8 mouse cellular contexts compared by ENCODE assay signal in the genomic region with DNA sequence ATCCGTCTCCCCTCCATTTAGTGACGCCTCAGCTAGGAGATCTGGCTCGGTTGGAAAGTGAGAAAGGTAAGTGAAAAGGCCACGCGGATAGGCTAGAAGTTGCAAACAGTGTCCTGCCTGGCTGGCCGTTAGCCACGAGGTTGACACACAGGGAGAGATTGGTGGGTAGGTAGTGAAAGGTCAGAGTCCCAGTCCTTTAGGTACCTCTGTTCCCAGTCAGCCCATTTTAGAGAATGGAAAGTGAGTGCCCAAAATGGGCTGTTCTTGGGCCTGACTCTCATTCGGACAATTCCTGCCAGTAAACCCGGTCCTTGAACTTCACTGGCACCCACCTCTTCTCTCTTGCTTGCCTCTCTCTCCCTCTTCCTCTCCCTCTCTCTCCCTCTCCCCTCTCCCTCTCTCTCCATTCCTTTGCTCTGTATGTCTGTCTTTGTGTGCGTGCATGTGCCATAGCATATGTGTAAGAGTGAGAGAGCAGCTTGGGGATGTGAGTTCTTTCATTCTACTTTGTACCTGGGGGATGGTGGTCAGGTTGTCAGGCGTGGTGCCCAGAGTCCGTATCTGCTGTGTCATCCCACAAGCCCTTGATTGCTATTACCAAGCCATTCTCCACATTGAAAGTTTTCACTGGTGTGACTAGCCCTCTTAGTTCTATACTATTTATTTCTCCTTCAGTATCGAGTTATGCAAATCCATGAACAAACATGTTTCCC. TPM values are rescaled to one million over a fixed set of nuclear protein-coding genes. Genes with fewer than 3 reads are reported as not detected.
A peak's percentile ranks its signal among the peaks of the same experiment; 100 is the strongest.
DNase-seq lines count a peak whose midpoint lies in the region; ATAC-seq and TF ChIP-seq lines count a peak whose summit lies in the region.

A gene (minus strand): TSS at position 4 of the 713 bp plus-strand sequence.

- peaks cover 14% of the 10 kb centered on the region for H3K36me3 ChIP-seq in hindbrain, postnatal 0 days (ENCODE audit: insufficient read depth, low read length)
- H3K36me3 ChIP-seq in liver, postnatal 0 days (replicated peaks; ENCODE audit: insufficient read depth, low read length), result 0 out of 2 replicates have a peak, but pooled peaks cover 4% of the 10 kb centered on the region

- no peak for DNase-seq in left cerebral cortex, adult 2 months (ENCODE audit: extremely low spot score in 1 of 2, low spot score in 2 of 2)
- no peak for DNase-seq in left cerebral cortex, adult 11 months (ENCODE audit: low spot score)
- no peak for DNase-seq in adrenal gland, postnatal 14 days
- peak; percentile 41 for DNase-seq in gastrocnemius, adult 2 months
- no peak for DNase-seq in hindbrain, postnatal 0 days (ENCODE audit: low spot score)
- DNase-seq in liver, postnatal 0 days, result peak; percentile 39
- no peak for DNase-seq in natural killer cell, adult 2 months (ENCODE audit: low spot score in 2 of 2)
- no peak for DNase-seq in embryo, embryonic 10 days (ENCODE audit: low spot score)

- intact Hi-C loops in left cerebral cortex, adult 2 months (cut with DNase I), result no loop called here
- intact Hi-C loops in gastrocnemius, adult 2 months (cut with DNase I), result no loop called here

- TF ChIP-seq CTCF in left cerebral cortex, adult 2 months (IDR thresholded peaks at IDR 0.05), result no peak
- no peak for TF ChIP-seq CTCF in gastrocnemius, adult 2 months (IDR thresholded peaks at IDR 0.05)
- no peak; the same call in 1 of the 2 replicates for TF ChIP-seq CTCF in hindbrain, postnatal 0 days (IDR thresholded peaks at IDR 0.05; ENCODE audit: low read depth)
- TF ChIP-seq CTCF in liver, postnatal 0 days (IDR thresholded peaks at IDR 0.05; ENCODE audit: low read depth), result no peak

- no peak; the same call in 1 of the 2 replicates for ATAC-seq in hindbrain, postnatal 0 days
- ATAC-seq in liver, postnatal 0 days, result peak; percentile 58

- peak within 1 kb of the TSS; percentile 87 for H3K27ac ChIP-seq in left cerebral cortex, adult 2 months
- peak within 1 kb of the TSS; percentile 95 for H3K27ac ChIP-seq in gastrocnemius, adult 2 months
- H3K27ac ChIP-seq in hindbrain, postnatal 0 days, result peak within 1 kb of the TSS; percentile 89
- peak within 1 kb of the TSS; percentile 83 for H3K27ac ChIP-seq in liver, postnatal 0 days (ENCODE audit: low read depth)

- peaks cover 19% of the 10 kb centered on the region for H3K4me1 ChIP-seq in hindbrain, postnatal 0 days (ENCODE audit: insufficient read depth, low read length)
- peaks cover 27% of the 10 kb centered on the region for H3K4me1 ChIP-seq in liver, postnatal 0 days (ENCODE audit: insufficient read depth)

- peak within 1 kb of the TSS; percentile 94 for H3K9ac ChIP-seq in hindbrain, postnatal 0 days (replicated peaks; ENCODE audit: low read length)
- H3K9ac ChIP-seq in liver, postnatal 0 days (replicated peaks), result peak within 1 kb of the TSS; percentile 91

- no peak for TF ChIP-seq EP300 in liver, postnatal 0 days (IDR thresholded peaks at IDR 0.05; ENCODE audit: low read depth)

- no peaks in the 10 kb centered on the region for H3K9me3 ChIP-seq in hindbrain, postnatal 0 days (ENCODE audit: low read length)
- H3K9me3 ChIP-seq in liver, postnatal 0 days (ENCODE audit: low read length), result no peaks in the 10 kb centered on the region

- H3K4me3 ChIP-seq in left cerebral cortex, adult 2 months, result peak within 1 kb of the TSS; percentile 97
- peak within 1 kb of the TSS; percentile 95 for H3K4me3 ChIP-seq in gastrocnemius, adult 2 months
- peak within 1 kb of the TSS; percentile 97 for H3K4me3 ChIP-seq in hindbrain, postnatal 0 days (ENCODE audit: low read length)
- peak within 1 kb of the TSS; percentile 79 for H3K4me3 ChIP-seq in liver, postnatal 0 days (ENCODE audit: low read depth, low read length)

- peak within 1 kb of the TSS; percentile 69 for H3K4me2 ChIP-seq in hindbrain, postnatal 0 days (ENCODE audit: low read depth, low read length)
- peak within 1 kb of the TSS; percentile 92 for H3K4me2 ChIP-seq in liver, postnatal 0 days (ENCODE audit: low read depth, low read length)

- WGBS in hindbrain, postnatal 0 days, result 20% methylated on average over 13 of the region's 13 CpGs
- WGBS in liver, postnatal 0 days (ENCODE audit: insufficient replicate concordance), result 9% methylated on average over 13 of the region's 13 CpGs

- H3K27me3 ChIP-seq in hindbrain, postnatal 0 days (ENCODE audit: insufficient read depth, low read length), result no peaks in the 10 kb centered on the region
- no peaks in the 10 kb centered on the region for H3K27me3 ChIP-seq in liver, postnatal 0 days (ENCODE audit: insufficient read depth, low read length)

RNA-seq across cellular contexts. Expression of the gene that starts here (rescaled TPM):
- total RNA-seq in left cerebral cortex, adult 2 months (2021), result 100 to 1,000 TPM in 1 of 2 experiments, 10 to 100 TPM in 1; 94.8 to 100 TPM
- 118 and 119 TPM in 2 replicates for total RNA-seq in adrenal gland, postnatal 14 days (2021)
- 10 to 100 TPM; 87.8 to 88.4 TPM for total RNA-seq in gastrocnemius, adult 2 months (2021)
- total RNA-seq in hindbrain, postnatal 0 days (2014; rRNA removed), result 61.7 and 77.4 TPM in 2 replicates
- 69.5 and 70.2 TPM in 2 replicates for polyA plus RNA-seq in hindbrain, postnatal 0 days (2015; fragmentation: Nextera tagmentation; extraction: Ambion mirVana)
- polyA plus RNA-seq in liver, postnatal 0 days (2015; fragmentation: Nextera tagmentation; extraction: Ambion mirVana), result 28.1 and 32.6 TPM in 2 replicates

Comparison
In these comparisons a context has a peak if more than half of its experiments do, and no peak if none do; other contexts are left out.
1. DNase-seq: peak in gastrocnemius, adult 2 months (single experiment) and liver, postnatal 0 days (single experiment); none in left cerebral cortex, adult 2 months (0 of 2), left cerebral cortex, adult 11 months (single experiment), adrenal gland, postnatal 14 days (single experiment), hindbrain, postnatal 0 days (single experiment), natural killer cell, adult 2 months (0 of 2) and embryo, embryonic 10 days (single experiment).
2. Peak in every context shown above with its lines, with median percentiles within 50 percentile points of each other: H3K27ac ChIP-seq and H3K4me3 ChIP-seq.